Mouse (Mus musculus) CH12.LX (cell line): Measurements from ENCODE around the gene Clec11a.

Experiments
- CTCF ChIP-seq, 2 experiments: IDR thresholded peaks in 1 of 2; conservative IDR thresholded peaks in 1 of 2; 2 replicates each; pipeline ENCODE4 v1.5.1; 2011 to 2012; ENCODE audit warnings: low read depth in 2 of 2, low read length in 2 of 2, improper control_type of control experiment in 1 of 2, inconsistent platforms in 1 of 2, mild to moderate bottlenecking in 1 of 2, moderate library complexity in 1 of 2
- JUN ChIP-seq: IDR thresholded peaks from 2 replicates; pipeline ENCODE4 v1.6.1; 2011; ENCODE audit warnings: low read depth, mild to moderate bottlenecking, low read length, improper control_type of control experiment, moderate library complexity; ENCODE audit not compliant: insufficient read depth
- MAFK ChIP-seq: IDR thresholded peaks from 2 replicates; pipeline ENCODE4 v1.6.1; 2011; ENCODE audit warnings: low read length, improper control_type of control experiment; ENCODE audit not compliant: insufficient replicate concordance
- POLR2A ChIP-seq: IDR thresholded peaks from 2 replicates; pipeline ENCODE4 v1.6.1; 2011; ENCODE audit warnings: low read depth, mild to moderate bottlenecking, improper control_type of control experiment, low read length
- USF2 ChIP-seq: conservative IDR thresholded peaks from 2 replicates; pipeline ENCODE4 v1.6.1; 2011; ENCODE audit warnings: low read depth, low read length, improper control_type of control experiment

DNA sequence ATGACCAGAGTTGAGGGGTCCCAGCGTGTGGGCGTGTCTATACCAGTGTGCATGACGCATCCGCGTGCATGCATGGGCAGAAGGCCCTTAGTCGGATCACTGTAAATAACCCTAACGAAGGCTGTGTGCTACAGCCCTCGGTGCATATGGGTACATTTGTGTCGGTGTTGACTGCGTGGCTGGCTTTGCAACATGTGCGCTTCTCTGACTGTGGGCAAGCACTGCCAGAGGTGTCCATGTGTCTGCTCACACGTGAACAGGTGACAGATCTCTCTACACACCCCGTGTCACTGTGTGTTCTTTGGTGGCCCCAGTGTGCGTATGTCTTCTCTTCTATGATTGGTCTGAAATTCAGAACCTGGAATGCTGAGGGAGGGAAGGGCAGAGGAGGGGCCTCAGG, 27.4 kb upstream of the Clec11a start:
- TF ChIP-seq CTCF (conservative IDR thresholded peaks at IDR 0.05 in 1 of 2, IDR thresholded peaks at IDR 0.05 in 1 of 2; ENCODE audit: low read depth in 2 of 2, low read length in 2 of 2) = no peak
- no peak for TF ChIP-seq JUN
- TF ChIP-seq MAFK = no peak
- TF ChIP-seq POLR2A = no peak
- TF ChIP-seq USF2 = no peak
